Mouse (Mus musculus): Measurements from ENCODE around the gene Edil3. TPM values are rescaled to one million over a fixed set of nuclear protein-coding genes. Genes with fewer than 3 reads are reported as not detected.
"Not testable (repeated sequence)": the region's sequence is repeated elsewhere in the genome, so short reads cannot be mapped to it uniquely, and the experiment has no call there.

Gene Edil3
- polyA plus RNA-seq, 1 experiment from 2014 or later: 6.2 TPM

- Histone ChIP-seq H3K9me3 (ENCODE audit: control insufficient read depth, low read length) (no peaks in the 10 kb centered on the region), H3K9ac (ENCODE audit: low read depth, low read length) (no peak overlapping the region), H3K4me1 (ENCODE audit: control insufficient read depth, insufficient read depth, low read length) (no peaks in the 10 kb centered on the region), H3K27ac (ENCODE audit: low read length) (no peak overlapping the region), H3K36me3 (ENCODE audit: control insufficient read depth, insufficient read depth, low read length) (no peaks in the 10 kb centered on the region), H3K4me2 (ENCODE audit: low read depth, low read length) (no peak overlapping the region), H3K27me3 (replicated peaks; ENCODE audit: control insufficient read depth, insufficient read depth, low read length) (no peaks in the 10 kb centered on the region), H3K4me3 (ENCODE audit: low read length) (no peak overlapping the region)
- ATAC-seq: no peak
- WGBS: 88% methylated on average over 1 of the region's 1 CpGs
Measured at GRCm38 (mm10) chr13:89041495-89041894, 220.2 kb downstream of the Edil3 start.

- H3K4me3 ChIP-seq (ENCODE audit: low read length): not testable (repeated sequence)
Measured at GRCm38 (mm10) chr13:89070132-89070531, 248.9 kb downstream of the Edil3 start.

GRCm38 (mm10) chr13:89076212-89076611 is 254.9 kb downstream of the Edil3 start:
- no peak for ATAC-seq
- no peak overlapping the region for H3K9ac ChIP-seq (ENCODE audit: low read depth, low read length)
- H3K27ac ChIP-seq (ENCODE audit: low read length): no peak overlapping the region
- H3K27me3 ChIP-seq (replicated peaks; ENCODE audit: control insufficient read depth, insufficient read depth, low read length): no peaks in the 10 kb centered on the region
- WGBS: 92% methylated on average over 1 of the region's 1 CpGs
- H3K4me2 ChIP-seq (ENCODE audit: low read depth, low read length): no peak overlapping the region
- no peaks in the 10 kb centered on the region for H3K36me3 ChIP-seq (ENCODE audit: control insufficient read depth, insufficient read depth, low read length)
- no peaks in the 10 kb centered on the region for H3K9me3 ChIP-seq (ENCODE audit: control insufficient read depth, low read length)
- H3K4me3 ChIP-seq (ENCODE audit: low read length): no peak overlapping the region
- H3K4me1 ChIP-seq (ENCODE audit: control insufficient read depth, insufficient read depth, low read length): no peaks in the 10 kb centered on the region

More at GRCm38 (mm10) chr13:89070132-89070531, 248.9 kb downstream of the Edil3 start:
- not testable (repeated sequence) for H3K27me3 ChIP-seq (replicated peaks; ENCODE audit: control insufficient read depth, insufficient read depth, low read length); H3K9me3 ChIP-seq (ENCODE audit: control insufficient read depth, low read length); H3K9ac ChIP-seq (ENCODE audit: low read depth, low read length); H3K27ac ChIP-seq (ENCODE audit: low read length); H3K4me2 ChIP-seq (ENCODE audit: low read depth, low read length); H3K36me3 ChIP-seq (ENCODE audit: control insufficient read depth, insufficient read depth, low read length); H3K4me1 ChIP-seq (ENCODE audit: control insufficient read depth, insufficient read depth, low read length); ATAC-seq

GRCm38 (mm10) chr13:89105889-89106288 is 284.6 kb downstream of the Edil3 start:
- H3K9ac ChIP-seq (ENCODE audit: low read depth, low read length): no peak overlapping the region
- H3K4me3 ChIP-seq (ENCODE audit: low read length): no peak overlapping the region
- no peaks in the 10 kb centered on the region for H3K36me3 ChIP-seq (ENCODE audit: control insufficient read depth, insufficient read depth, low read length)
- no peaks in the 10 kb centered on the region for H3K4me1 ChIP-seq (ENCODE audit: control insufficient read depth, insufficient read depth, low read length)
- no peaks in the 10 kb centered on the region for H3K27me3 ChIP-seq (replicated peaks; ENCODE audit: control insufficient read depth, insufficient read depth, low read length)
- WGBS: 46% methylated on average over 1 of the region's 1 CpGs
- H3K9me3 ChIP-seq (ENCODE audit: control insufficient read depth, low read length): no peaks in the 10 kb centered on the region
- ATAC-seq: no peak
- H3K4me2 ChIP-seq (ENCODE audit: low read depth, low read length): no peak overlapping the region
- no peak overlapping the region for H3K27ac ChIP-seq (ENCODE audit: low read length)

GRCm38 (mm10) chr13:89117551-89117950 is 296.3 kb downstream of the Edil3 start:
- Histone ChIP-seq H3K9ac (ENCODE audit: low read depth, low read length) (no peak overlapping the region), H3K27ac (ENCODE audit: low read length) (no peak overlapping the region), H3K36me3 (ENCODE audit: control insufficient read depth, insufficient read depth, low read length) (no peaks in the 10 kb centered on the region), H3K4me3 (ENCODE audit: low read length) (no peak overlapping the region), H3K4me1 (ENCODE audit: control insufficient read depth, insufficient read depth, low read length) (no peaks in the 10 kb centered on the region), H3K27me3 (replicated peaks; ENCODE audit: control insufficient read depth, insufficient read depth, low read length) (no peaks in the 10 kb centered on the region), H3K4me2 (ENCODE audit: low read depth, low read length) (no peak overlapping the region), H3K9me3 (ENCODE audit: control insufficient read depth, low read length) (no peaks in the 10 kb centered on the region)
- no peak for ATAC-seq
- 49% methylated on average over 2 of the region's 2 CpGs for WGBS

GRCm38 (mm10) chr13:89119809-89120208 is 298.5 kb downstream of the Edil3 start:
- Histone ChIP-seq H3K9me3 (ENCODE audit: control insufficient read depth, low read length) (no peaks in the 10 kb centered on the region), H3K9ac (ENCODE audit: low read depth, low read length) (no peak overlapping the region), H3K36me3 (ENCODE audit: control insufficient read depth, insufficient read depth, low read length) (no peaks in the 10 kb centered on the region), H3K27me3 (replicated peaks; ENCODE audit: control insufficient read depth, insufficient read depth, low read length) (no peaks in the 10 kb centered on the region), H3K27ac (ENCODE audit: low read length) (no peak overlapping the region), H3K4me2 (ENCODE audit: low read depth, low read length) (no peak overlapping the region), H3K4me3 (ENCODE audit: low read length) (no peak overlapping the region), H3K4me1 (ENCODE audit: control insufficient read depth, insufficient read depth, low read length) (no peaks in the 10 kb centered on the region)
- 64% methylated on average over 8 of the region's 8 CpGs for WGBS
- no peak for ATAC-seq

GRCm38 (mm10) chr13:89122511-89123253 is 301.4 kb downstream of the Edil3 start:
- no peak for ATAC-seq
- 61% methylated on average over 6 of the region's 6 CpGs for WGBS
- Histone ChIP-seq H3K36me3 (ENCODE audit: control insufficient read depth, insufficient read depth, low read length) (no peaks in the 10 kb centered on the region), H3K9me3 (ENCODE audit: control insufficient read depth, low read length) (no peaks in the 10 kb centered on the region), H3K27ac (ENCODE audit: low read length) (no peak overlapping the region), H3K4me3 (ENCODE audit: low read length) (no peak overlapping the region), H3K4me1 (ENCODE audit: control insufficient read depth, insufficient read depth, low read length) (no peaks in the 10 kb centered on the region), H3K9ac (ENCODE audit: low read depth, low read length) (no peak overlapping the region), H3K4me2 (ENCODE audit: low read depth, low read length) (no peak overlapping the region), H3K27me3 (replicated peaks; ENCODE audit: control insufficient read depth, insufficient read depth, low read length) (no peaks in the 10 kb centered on the region)

- no peak overlapping the region for H3K4me2 ChIP-seq (ENCODE audit: low read depth, low read length)
- H3K27ac ChIP-seq (ENCODE audit: low read length): no peak overlapping the region
- no peaks in the 10 kb centered on the region for H3K36me3 ChIP-seq (ENCODE audit: control insufficient read depth, insufficient read depth, low read length)
- no peaks in the 10 kb centered on the region for H3K27me3 ChIP-seq (replicated peaks; ENCODE audit: control insufficient read depth, insufficient read depth, low read length)
- no peak for ATAC-seq
- H3K4me3 ChIP-seq (ENCODE audit: low read length): no peak overlapping the region
- H3K9me3 ChIP-seq (ENCODE audit: control insufficient read depth, low read length): no peaks in the 10 kb centered on the region
- no peak overlapping the region for H3K9ac ChIP-seq (ENCODE audit: low read depth, low read length)
- 92% methylated on average over 5 of the region's 5 CpGs for WGBS
- no peaks in the 10 kb centered on the region for H3K4me1 ChIP-seq (ENCODE audit: control insufficient read depth, insufficient read depth, low read length)
Measured at GRCm38 (mm10) chr13:89123396-89123795, 302.1 kb downstream of the Edil3 start.

GRCm38 (mm10) chr13:89146056-89146547 is 324.8 kb downstream of the Edil3 start:
- H3K4me2 ChIP-seq (ENCODE audit: low read depth, low read length): no peak overlapping the region
- no peak overlapping the region for H3K27ac ChIP-seq (ENCODE audit: low read length)
- no peak overlapping the region for H3K4me3 ChIP-seq (ENCODE audit: low read length)
- H3K9ac ChIP-seq (ENCODE audit: low read depth, low read length): no peak overlapping the region
- ATAC-seq: no peak
- H3K27me3 ChIP-seq (replicated peaks; ENCODE audit: control insufficient read depth, insufficient read depth, low read length): no peaks in the 10 kb centered on the region
- no peaks in the 10 kb centered on the region for H3K9me3 ChIP-seq (ENCODE audit: control insufficient read depth, low read length)
- 57% methylated on average over 4 of the region's 4 CpGs for WGBS
- H3K36me3 ChIP-seq (ENCODE audit: control insufficient read depth, insufficient read depth, low read length): no peaks in the 10 kb centered on the region
- no peaks in the 10 kb centered on the region for H3K4me1 ChIP-seq (ENCODE audit: control insufficient read depth, insufficient read depth, low read length)

GRCm38 (mm10) chr13:89151878-89152277 is 330.6 kb downstream of the Edil3 start:
- H3K9ac ChIP-seq (ENCODE audit: low read depth, low read length): no peak overlapping the region
- no peaks in the 10 kb centered on the region for H3K9me3 ChIP-seq (ENCODE audit: control insufficient read depth, low read length)
- ATAC-seq: no peak
- H3K4me3 ChIP-seq (ENCODE audit: low read length): no peak overlapping the region
- no peaks in the 10 kb centered on the region for H3K36me3 ChIP-seq (ENCODE audit: control insufficient read depth, insufficient read depth, low read length)
- no peak overlapping the region for H3K4me2 ChIP-seq (ENCODE audit: low read depth, low read length)
- H3K4me1 ChIP-seq (ENCODE audit: control insufficient read depth, insufficient read depth, low read length): no peaks in the 10 kb centered on the region
- no peaks in the 10 kb centered on the region for H3K27me3 ChIP-seq (replicated peaks; ENCODE audit: control insufficient read depth, insufficient read depth, low read length)
- H3K27ac ChIP-seq (ENCODE audit: low read length): no peak overlapping the region
- WGBS: 77% methylated on average over 3 of the region's 3 CpGs

Measured in intestine, embryonic 16.5 days (tissue).